Mouse (Mus musculus) heart, adult 2 months (tissue): ENCODE measurements around the gene Gm13941.

Experiments
- CTCF ChIP-seq: fragments of 200-600 bp; IDR thresholded peaks from 2 replicates; pipeline ENCODE4 v1.8.1; 2022; ENCODE audit warnings: antibody characterized with exemption, mild to moderate bottlenecking, moderate library complexity
- EP300 ChIP-seq: fragments of 200-500 bp; IDR thresholded peaks from 2 replicates; pipeline ENCODE4 v1.6.1; 2011; ENCODE audit warnings: low read depth, low read length, control low read depth; ENCODE audit not compliant: insufficient read depth

DNA sequence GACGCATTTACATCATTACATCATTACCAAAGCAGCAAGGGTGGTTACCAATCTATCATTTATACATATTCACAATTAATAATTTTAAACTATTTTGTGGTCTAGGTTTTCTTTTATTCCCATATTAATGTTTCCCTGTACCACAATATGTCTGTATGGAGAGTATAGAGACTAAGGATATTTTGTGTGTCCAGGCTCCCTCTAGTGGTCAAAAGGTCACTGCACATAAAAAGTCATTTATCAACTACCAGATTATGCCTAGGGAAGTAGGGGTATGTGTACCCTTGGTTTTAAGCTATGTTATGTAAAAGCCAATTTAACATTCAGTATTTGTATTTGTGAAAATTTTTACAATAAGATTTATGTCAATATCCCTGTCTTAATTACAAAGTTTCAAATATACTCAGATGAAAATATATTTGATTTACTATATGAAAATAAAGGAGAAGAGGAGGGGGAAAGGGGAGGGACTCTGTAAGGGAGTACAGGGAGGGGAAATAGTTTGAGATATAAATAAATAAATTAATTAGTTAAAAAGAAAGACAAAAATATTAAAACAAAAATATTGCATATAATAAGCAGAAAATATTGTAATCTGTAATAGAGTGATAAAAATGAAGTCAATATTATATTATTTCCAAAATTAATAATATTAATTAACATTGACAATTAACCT, 47.1 kb downstream of the Gm13941 start:
- TF ChIP-seq EP300 (no peak), CTCF (peak; percentile 86)
